Mouse (Mus musculus) neutrophil, adult 65 days (primary cell): ENCODE data around the gene Creg1. TPM values are rescaled to one million over a fixed set of nuclear protein-coding genes. Genes with fewer than 3 reads are reported as not detected.

Experiments
- total RNA-seq: library from RNA; stranded (reverse); gene quantifications from 2 replicates; pipeline ENCODE4 v1.2.4, GENCODE M21; 2023

Gene Creg1
- 77.5 and 99.1 TPM in 2 replicates for total RNA-seq

GRCm38 (mm10) chr1:165763635-165764372, at the start of gene Creg1:
TSS of gene Creg1 (plus strand) at chr1:165763746.

GRCm38 (mm10) chr1:165788511-165788910, 25.0 kb downstream of the Creg1 start, which contains the start of gene Cd247:
TSS of gene Cd247 (plus strand) at chr1:165788681.

Other genes starting within 250 kb of the Creg1 start
- 3.2 and 4.7 TPM in 2 replicates for gene Mpzl1, start 129.2 kb upstream of the Creg1 start, total RNA-seq
- gene Rcsd1, start 54.0 kb upstream of the Creg1 start, total RNA-seq = 340 and 360 TPM in 2 replicates
- not detected in 2 replicates for gene Cd247, start 24.9 kb downstream of the Creg1 start, total RNA-seq
- 23.2 and 23.5 TPM in 2 replicates for gene Pou2f1, start 238.9 kb downstream of the Creg1 start, total RNA-seq